Mouse (Mus musculus): ENCODE data around the gene Rps6kl1. TPM values are rescaled to one million over a fixed set of nuclear protein-coding genes. Genes with fewer than 3 reads are reported as not detected.
A peak's percentile ranks its signal among the peaks of the same experiment; 100 is the strongest.

Rps6kl1 gene
- total RNA-seq (2014; fragmentation: Nextera tagmentation) (not detected in 2 replicates), total RNA-seq (2017) (0.06 and 0.11 TPM in 2 replicates), polyA plus RNA-seq (2012) (0.03 TPM in 1 of 2 replicates, not detected in the other)

- Histone ChIP-seq H3K4me1 (ENCODE audit: insufficient read depth, low read depth, low read length) (peaks cover 14% of the 10 kb centered on the region), H3K36me3 (replicated peaks) (no peaks in the 10 kb centered on the region), H3K4me3 (ENCODE audit: low read depth, low read length) (peak within 1 kb of the TSS; percentile 16; the same call in 1 of the 2 replicates), H3K9me3 (replicated peaks) (no peaks in the 10 kb centered on the region), H3K27me3 (ENCODE audit: insufficient read depth, low read length) (peaks cover 68% of the 10 kb centered on the region)
- DNase-seq (ENCODE audit: low spot score): no peak
- no peak for ATAC-seq (ENCODE audit: extremely low read depth, insufficient number of reproducible peaks, low FRiP score, poor library complexity, severe bottlenecking)
- TF ChIP-seq GATA2 (IDR thresholded peaks at IDR 0.05; ENCODE audit: borderline replicate concordance, low read depth, low read length) (no peak), CTCF (IDR thresholded peaks at IDR 0.05; ENCODE audit: low read depth, low read length) (no peak), POLR2AphosphoS5 (IDR thresholded peaks at IDR 0.05; ENCODE audit: insufficient replicate concordance, low read depth, low read length) (no peak), GATA1 (IDR thresholded peaks at IDR 0.05; ENCODE audit: borderline replicate concordance, low read length) (no peak), TAL1 (conservative IDR thresholded peaks at IDR 0.05; ENCODE audit: low read depth, low read length) (no peak)
Observed at GRCm38 (mm10) chr12:85151002-85151774, at the start of gene Rps6kl1. Rps6kl1 (minus strand) TSS chr12:85151264.

- DNase-seq (ENCODE audit: low spot score) (no peak), ATAC-seq (ENCODE audit: extremely low read depth, insufficient number of reproducible peaks, low FRiP score, poor library complexity, severe bottlenecking) (no peak)
- TF ChIP-seq GATA1 (IDR thresholded peaks at IDR 0.05; ENCODE audit: borderline replicate concordance, low read length) (no peak), CTCF (IDR thresholded peaks at IDR 0.05; ENCODE audit: low read depth, low read length) (0 out of 2 replicates have a peak, but pooled peaks have one; percentile 5), POLR2AphosphoS5 (IDR thresholded peaks at IDR 0.05; ENCODE audit: insufficient replicate concordance, low read depth, low read length) (no peak), GATA2 (IDR thresholded peaks at IDR 0.05; ENCODE audit: borderline replicate concordance, low read depth, low read length) (0 out of 2 replicates have a peak, but pooled peaks have one; percentile 20), TAL1 (conservative IDR thresholded peaks at IDR 0.05; ENCODE audit: low read depth, low read length) (no peak)
- Histone ChIP-seq H3K36me3 (replicated peaks) (no peaks in the 10 kb centered on the region), H3K27me3 (ENCODE audit: insufficient read depth, low read length) (peaks cover 65% of the 10 kb centered on the region), H3K4me3 (ENCODE audit: low read depth, low read length) (no peak overlapping the region), H3K4me1 (ENCODE audit: insufficient read depth, low read depth, low read length) (no peaks in the 10 kb centered on the region), H3K9me3 (replicated peaks) (no peaks in the 10 kb centered on the region)
Observed at GRCm38 (mm10) chr12:85199954-85200353, 48.9 kb upstream of the Rps6kl1 start.

- DNase-seq (ENCODE audit: low spot score) (no peak), ATAC-seq (ENCODE audit: extremely low read depth, insufficient number of reproducible peaks, low FRiP score, poor library complexity, severe bottlenecking) (no peak)
- H3K36me3 ChIP-seq (replicated peaks): no peaks in the 10 kb centered on the region
- H3K4me1 ChIP-seq (ENCODE audit: insufficient read depth, low read depth, low read length): no peaks in the 10 kb centered on the region; the same call in 1 of the 2 replicates
- H3K4me3 ChIP-seq (ENCODE audit: low read depth, low read length): no peak overlapping the region
- peaks cover 71% of the 10 kb centered on the region for H3K27me3 ChIP-seq (ENCODE audit: insufficient read depth, low read length)
- no peak for TF ChIP-seq CTCF (IDR thresholded peaks at IDR 0.05; ENCODE audit: low read depth, low read length)
- TF ChIP-seq GATA1 (IDR thresholded peaks at IDR 0.05; ENCODE audit: borderline replicate concordance, low read length): no peak
- TF ChIP-seq TAL1 (conservative IDR thresholded peaks at IDR 0.05; ENCODE audit: low read depth, low read length): no peak
- no peak for TF ChIP-seq GATA2 (IDR thresholded peaks at IDR 0.05; ENCODE audit: borderline replicate concordance, low read depth, low read length)
- no peak for TF ChIP-seq POLR2AphosphoS5 (IDR thresholded peaks at IDR 0.05; ENCODE audit: insufficient replicate concordance, low read depth, low read length)
- H3K9me3 ChIP-seq (replicated peaks): no peaks in the 10 kb centered on the region
Observed at GRCm38 (mm10) chr12:85197936-85198335, 46.9 kb upstream of the Rps6kl1 start.

GRCm38 (mm10) chr12:85197371-85197770 lies 46.3 kb upstream of the Rps6kl1 start:
- peaks cover 75% of the 10 kb centered on the region for H3K27me3 ChIP-seq (ENCODE audit: insufficient read depth, low read length)
- H3K4me3 ChIP-seq (ENCODE audit: low read depth, low read length): no peak overlapping the region
- ATAC-seq (ENCODE audit: extremely low read depth, insufficient number of reproducible peaks, low FRiP score, poor library complexity, severe bottlenecking): no peak
- no peaks in the 10 kb centered on the region for H3K9me3 ChIP-seq (replicated peaks)
- no peak for DNase-seq (ENCODE audit: low spot score)
- peaks cover 6% of the 10 kb centered on the region for H3K4me1 ChIP-seq (ENCODE audit: insufficient read depth, low read depth, low read length)
- TF ChIP-seq TAL1 (conservative IDR thresholded peaks at IDR 0.05; ENCODE audit: low read depth, low read length): no peak
- TF ChIP-seq POLR2AphosphoS5 (IDR thresholded peaks at IDR 0.05; ENCODE audit: insufficient replicate concordance, low read depth, low read length): no peak
- TF ChIP-seq GATA1 (IDR thresholded peaks at IDR 0.05; ENCODE audit: borderline replicate concordance, low read length): no peak
- TF ChIP-seq CTCF (IDR thresholded peaks at IDR 0.05; ENCODE audit: low read depth, low read length): no peak
- TF ChIP-seq GATA2 (IDR thresholded peaks at IDR 0.05; ENCODE audit: borderline replicate concordance, low read depth, low read length): no peak
- H3K36me3 ChIP-seq (replicated peaks): no peaks in the 10 kb centered on the region

- H3K4me1 ChIP-seq (ENCODE audit: insufficient read depth, low read depth, low read length): peaks cover 7% of the 10 kb centered on the region
- ATAC-seq (ENCODE audit: extremely low read depth, insufficient number of reproducible peaks, low FRiP score, poor library complexity, severe bottlenecking): no peak
- TF ChIP-seq CTCF (IDR thresholded peaks at IDR 0.05; ENCODE audit: low read depth, low read length) (no peak), POLR2AphosphoS5 (IDR thresholded peaks at IDR 0.05; ENCODE audit: insufficient replicate concordance, low read depth, low read length) (0 out of 2 replicates have a peak, but pooled peaks have one; percentile 28)
Observed at GRCm38 (mm10) chr12:85196191-85196590, 45.1 kb upstream of the Rps6kl1 start.

GRCm38 (mm10) chr12:85195086-85195485 lies 44.0 kb upstream of the Rps6kl1 start:
- DNase-seq (ENCODE audit: low spot score) (no peak), ATAC-seq (ENCODE audit: extremely low read depth, insufficient number of reproducible peaks, low FRiP score, poor library complexity, severe bottlenecking) (no peak)
- no peaks in the 10 kb centered on the region for H3K36me3 ChIP-seq (replicated peaks)
- peaks cover 60% of the 10 kb centered on the region for H3K27me3 ChIP-seq (ENCODE audit: insufficient read depth, low read length)
- H3K4me3 ChIP-seq (ENCODE audit: low read depth, low read length): no peak overlapping the region
- no peaks in the 10 kb centered on the region for H3K9me3 ChIP-seq (replicated peaks)
- peaks cover 7% of the 10 kb centered on the region for H3K4me1 ChIP-seq (ENCODE audit: insufficient read depth, low read depth, low read length)
- TF ChIP-seq GATA2 (IDR thresholded peaks at IDR 0.05; ENCODE audit: borderline replicate concordance, low read depth, low read length): no peak
- no peak for TF ChIP-seq CTCF (IDR thresholded peaks at IDR 0.05; ENCODE audit: low read depth, low read length)
- TF ChIP-seq GATA1 (IDR thresholded peaks at IDR 0.05; ENCODE audit: borderline replicate concordance, low read length): no peak
- TF ChIP-seq POLR2AphosphoS5 (IDR thresholded peaks at IDR 0.05; ENCODE audit: insufficient replicate concordance, low read depth, low read length): no peak
- no peak for TF ChIP-seq TAL1 (conservative IDR thresholded peaks at IDR 0.05; ENCODE audit: low read depth, low read length)

More at GRCm38 (mm10) chr12:85196191-85196590, 45.1 kb upstream of the Rps6kl1 start:
- H3K4me3 ChIP-seq (ENCODE audit: low read depth, low read length): no peak overlapping the region; the same call in 1 of the 2 replicates
- H3K9me3 ChIP-seq (replicated peaks): no peaks in the 10 kb centered on the region
- DNase-seq (ENCODE audit: low spot score): no peak
- no peaks in the 10 kb centered on the region for H3K36me3 ChIP-seq (replicated peaks)
- H3K27me3 ChIP-seq (ENCODE audit: insufficient read depth, low read length): peaks cover 67% of the 10 kb centered on the region
